Mouse (Mus musculus) lung, postnatal 25 days (tissue): ENCODE results near the gene Wfdc13.

ENCODE experiments used
- DNase-seq: peaks from one replicate; pipeline ENCODE4 v3.0.0; 2022; ENCODE audit warnings: low spot score

Gene Wfdc13

DNA sequence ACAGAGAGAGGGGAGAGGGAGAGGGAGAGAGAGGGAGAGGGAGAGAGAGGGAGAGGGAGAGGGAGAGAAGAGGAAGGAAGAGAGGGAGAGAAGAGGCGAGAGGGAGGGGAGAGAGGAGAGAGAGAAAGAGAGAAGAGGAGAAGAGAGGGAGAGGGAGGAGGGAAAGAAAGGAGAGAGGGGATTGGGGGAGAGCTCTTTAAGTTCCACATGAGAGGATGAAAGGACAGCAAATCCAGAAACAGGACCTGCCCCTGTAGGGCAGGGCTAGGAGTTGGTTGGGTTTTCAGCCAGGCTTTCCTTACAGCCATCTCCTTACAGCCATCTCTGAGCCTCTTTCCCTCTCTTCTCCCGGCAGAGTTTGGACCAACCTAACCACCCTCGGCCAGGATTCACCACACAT lies at the start of gene Wfdc13:
Wfdc13 (plus strand) TSS at position 301 of the 400 bp plus-strand sequence.
- DNase-seq, result no peak

DNA sequence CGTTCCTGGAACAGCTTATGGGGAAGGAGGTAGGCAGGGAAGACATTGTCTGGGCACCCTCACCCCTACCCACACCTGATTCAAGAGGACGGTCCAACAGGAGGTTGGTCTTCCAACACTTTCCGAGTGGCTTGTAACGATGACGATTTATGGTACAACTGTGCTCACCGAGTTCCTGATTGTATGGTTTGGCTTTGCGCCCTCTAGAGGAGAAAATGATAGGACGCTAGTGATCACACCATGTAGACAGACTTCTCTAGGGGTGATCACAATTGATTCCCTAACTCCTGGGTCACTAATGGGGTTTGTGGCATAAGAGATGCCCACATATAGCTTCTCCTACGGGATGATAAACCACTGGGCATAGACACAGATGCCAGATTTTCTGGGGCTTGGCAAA lies 49.6 kb upstream of the Wfdc13 start:
- DNase-seq, result no peak

DNA sequence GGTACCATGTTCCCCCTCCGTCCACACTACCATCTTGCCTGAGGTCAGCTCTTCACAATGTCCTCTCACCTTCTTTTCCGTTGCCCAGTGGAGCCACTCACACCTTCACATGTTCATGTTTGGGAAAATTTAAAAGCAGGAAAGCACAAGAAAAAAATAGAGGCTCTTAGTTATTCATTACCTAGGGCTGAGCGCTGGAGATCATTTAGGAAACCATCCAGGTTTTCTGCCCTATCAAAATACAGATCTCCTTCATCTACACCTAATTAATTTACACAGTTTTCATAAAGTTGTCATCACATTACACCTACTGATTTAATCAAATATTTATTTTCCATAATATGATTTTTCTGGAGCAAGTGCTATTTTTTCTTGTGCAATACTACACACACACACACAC lies 46.2 kb upstream of the Wfdc13 start, which contains the start of gene Wfdc16:
Wfdc16 (minus strand) TSS at position 101 of the 400 bp plus-strand sequence.
- DNase-seq, result no peak

DNA sequence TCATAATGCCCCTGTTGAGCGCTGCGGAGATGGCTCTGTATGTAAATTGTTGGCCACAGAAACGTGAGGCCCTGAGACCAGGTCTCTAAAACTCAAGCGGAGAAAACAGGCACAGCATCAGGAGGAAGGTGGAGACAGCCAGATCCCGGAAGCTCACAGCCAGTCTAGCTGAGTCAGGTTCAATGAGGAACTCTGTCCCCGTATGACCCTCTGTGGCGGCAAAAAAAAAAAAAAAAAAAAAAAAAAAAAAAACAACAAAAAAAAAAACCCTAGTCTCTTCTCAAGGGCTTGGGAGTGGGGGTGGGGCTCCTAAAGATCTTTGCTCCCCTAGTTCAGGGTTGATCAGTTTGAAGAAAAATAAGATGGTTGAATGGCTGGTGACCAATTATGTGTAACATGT lies 43.8 kb upstream of the Wfdc13 start:
- DNase-seq, result peak; percentile 28

DNA sequence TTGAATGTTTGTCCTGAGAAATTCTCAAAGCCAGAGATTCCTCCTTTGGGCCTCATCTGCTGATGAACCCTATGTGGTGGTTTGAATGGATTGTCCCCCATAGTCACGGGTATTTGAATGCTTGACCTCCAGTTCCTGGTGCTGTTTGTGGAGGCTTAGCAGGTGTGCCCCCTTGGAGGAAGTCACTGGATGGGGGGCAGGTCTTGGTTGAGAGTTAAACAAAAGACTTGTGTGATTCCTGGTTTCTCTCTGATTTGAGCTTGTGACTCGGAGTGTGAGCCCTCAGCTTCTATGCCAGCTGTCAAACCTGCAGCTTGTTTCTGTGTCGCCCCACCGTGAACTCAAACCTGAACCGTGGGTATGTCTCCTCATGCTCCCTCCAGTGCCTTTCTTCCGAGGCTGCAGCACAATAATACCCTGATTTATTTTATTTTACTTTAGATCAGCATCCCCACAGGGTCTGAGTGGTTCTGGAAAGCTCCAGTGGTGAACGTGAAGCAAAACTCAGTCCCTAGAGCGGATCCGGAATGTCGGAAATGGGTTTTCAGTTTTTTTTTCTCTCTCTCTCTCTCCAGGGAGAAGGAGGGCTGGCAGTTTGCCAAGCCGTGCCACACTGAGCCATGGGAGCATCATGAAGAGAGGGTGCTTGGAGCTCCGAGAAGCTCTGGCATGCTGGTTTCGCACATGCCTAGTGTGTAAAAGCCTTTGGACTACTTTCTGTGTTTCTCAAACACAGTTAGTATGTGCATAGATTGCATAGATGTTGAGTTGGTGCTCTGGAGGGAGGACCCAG lies 42.8 kb upstream of the Wfdc13 start:
- DNase-seq, result no peak

DNA sequence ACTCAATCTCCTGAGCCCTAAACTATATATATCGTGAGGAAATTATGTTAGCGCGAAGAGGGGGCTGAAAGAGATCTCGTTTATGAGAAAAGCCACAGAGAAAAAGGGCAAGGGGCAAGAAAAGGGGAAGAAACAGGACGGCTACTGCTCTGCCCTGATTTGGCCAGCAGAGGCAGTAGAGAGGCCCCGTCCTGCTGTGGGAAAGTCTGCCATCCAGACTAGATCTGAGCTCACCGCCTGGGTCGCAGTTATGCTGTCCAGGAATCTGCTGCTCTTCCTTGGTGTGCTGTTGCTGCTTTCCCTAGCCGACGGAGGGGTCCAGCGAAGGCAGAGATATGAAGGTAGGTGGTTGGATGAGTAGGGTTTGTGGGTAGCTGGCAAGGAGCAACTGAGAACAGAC lies 29.0 kb upstream of the Wfdc13 start, which contains the start of gene Wfdc10:
Wfdc10 (plus strand) TSS at position 189 of the 400 bp plus-strand sequence.
- DNase-seq, result peak; percentile 46

DNA sequence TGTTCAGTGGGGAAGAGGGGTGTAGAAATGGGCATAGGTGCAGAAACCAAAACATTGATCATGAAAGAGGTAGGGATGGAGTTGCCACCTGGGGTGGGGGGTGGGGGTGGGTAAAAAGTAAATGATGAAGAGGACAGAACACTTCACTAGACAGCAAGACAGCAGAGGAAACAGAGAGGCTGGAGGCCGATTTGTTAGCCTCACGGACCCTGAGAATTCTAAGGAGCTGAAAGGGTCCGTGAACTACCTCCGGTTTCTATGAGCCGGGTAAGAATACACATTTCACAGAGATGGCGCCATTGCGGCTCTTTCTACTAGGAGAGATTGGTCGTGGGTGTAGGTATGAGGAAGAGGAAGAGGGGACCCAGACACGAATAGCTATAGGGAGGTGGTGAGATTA lies 28.4 kb upstream of the Wfdc13 start, which contains the start of gene Wfdc9:
Wfdc9 (minus strand) TSS at position 101 of the 400 bp plus-strand sequence.
- DNase-seq, result no peak

DNA sequence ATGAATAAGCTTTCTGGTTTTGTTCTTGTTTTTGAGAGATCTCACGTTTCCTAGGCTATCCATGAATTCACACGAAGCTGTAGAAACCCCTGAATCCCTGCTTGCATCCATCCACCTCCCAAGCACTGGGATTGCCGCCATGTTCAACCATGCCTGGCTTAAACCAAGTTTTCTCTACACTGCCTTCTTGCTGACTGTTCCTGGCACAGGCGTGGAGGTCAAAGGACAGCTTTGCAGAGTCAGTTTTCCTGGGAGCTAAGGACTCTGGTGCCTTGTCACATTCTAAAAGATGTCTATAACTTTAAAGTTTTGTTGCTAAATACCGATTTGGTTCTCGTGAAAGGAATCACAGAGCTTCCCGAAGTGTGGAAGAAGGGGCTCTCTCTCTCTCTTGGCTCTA lies 20.1 kb upstream of the Wfdc13 start:
- no peak for DNase-seq

DNA sequence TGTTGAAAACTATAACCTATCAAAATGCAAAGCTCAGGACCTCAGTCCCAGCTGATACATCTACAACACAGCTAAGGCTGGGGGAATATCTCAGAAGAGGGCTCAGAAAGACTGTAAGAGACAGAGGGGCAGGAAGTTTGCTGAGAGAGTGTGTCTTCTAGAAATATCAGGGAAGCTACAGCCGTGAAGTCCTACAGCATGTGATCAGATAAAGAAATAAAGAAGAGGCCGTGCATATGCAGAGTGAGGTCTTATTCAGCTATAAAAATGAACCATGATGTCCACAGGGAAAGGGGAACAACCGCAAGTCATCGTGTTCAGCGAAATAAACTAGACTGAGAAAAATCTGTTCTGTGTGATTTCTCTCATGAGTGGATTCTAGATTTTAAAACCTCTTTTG lies 14.6 kb upstream of the Wfdc13 start:
- no peak for DNase-seq

DNA sequence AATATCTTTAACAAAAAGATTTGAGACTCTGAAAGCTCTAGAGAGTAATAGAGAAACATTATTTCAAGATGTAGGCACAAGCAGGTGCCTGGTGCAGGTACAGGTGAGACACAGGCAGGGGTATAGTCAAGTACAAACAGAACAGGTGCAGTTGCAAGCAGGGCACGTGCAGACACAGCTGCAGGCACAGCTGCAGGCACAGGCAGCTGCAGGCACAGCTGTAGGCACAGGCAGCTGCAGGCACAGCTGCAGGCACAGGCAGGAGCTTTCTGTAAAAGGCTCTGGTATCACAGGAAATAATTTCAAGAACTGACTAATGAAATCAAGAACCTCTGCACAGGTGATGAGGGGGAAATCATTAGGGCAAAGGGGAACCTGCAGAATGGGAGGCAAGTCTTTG lies 14.0 kb upstream of the Wfdc13 start:
- DNase-seq, result no peak

DNA sequence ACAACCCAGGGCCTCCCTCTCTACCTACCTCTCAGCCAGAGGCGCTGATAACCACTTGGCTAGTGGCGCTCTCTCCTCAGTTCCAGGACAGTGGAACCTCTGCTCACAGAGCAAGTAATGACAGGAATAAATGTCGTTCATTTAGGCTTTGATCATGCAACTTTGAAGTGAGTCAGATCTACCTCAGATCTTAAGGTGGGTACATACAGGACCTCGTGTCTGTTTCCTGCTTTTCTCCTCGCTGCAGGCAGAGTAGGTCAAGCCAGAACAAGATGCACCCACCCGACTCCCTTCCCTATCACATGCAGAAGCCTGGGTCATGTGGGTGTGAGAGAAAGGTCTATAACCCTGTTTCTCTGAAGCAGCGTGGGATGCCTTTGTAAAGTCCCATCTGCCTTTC lies 10.9 kb upstream of the Wfdc13 start, which contains the start of gene Wfdc11:
Wfdc11 (minus strand) TSS at position 101 of the 400 bp plus-strand sequence.
- DNase-seq, result no peak

DNA sequence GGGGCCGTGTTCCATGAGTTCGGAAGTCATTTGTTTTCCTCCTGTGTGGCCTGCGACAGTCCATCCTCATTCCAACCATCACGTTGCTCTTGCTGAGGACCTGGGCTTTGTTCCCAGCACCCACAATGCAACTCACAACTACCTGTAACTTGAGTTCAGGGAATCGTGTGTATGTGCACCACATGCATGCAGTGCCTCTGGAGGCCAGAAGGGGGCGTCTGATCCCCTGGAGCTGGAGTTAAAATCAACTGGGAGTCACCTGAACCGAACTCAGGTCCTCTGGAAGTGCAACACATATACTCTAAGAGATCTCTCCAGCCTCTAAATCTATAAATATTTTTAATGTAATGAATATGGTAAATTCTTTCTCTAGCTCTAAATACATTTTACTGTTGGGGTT lies 8.8 kb upstream of the Wfdc13 start:
- DNase-seq, result no peak

DNA sequence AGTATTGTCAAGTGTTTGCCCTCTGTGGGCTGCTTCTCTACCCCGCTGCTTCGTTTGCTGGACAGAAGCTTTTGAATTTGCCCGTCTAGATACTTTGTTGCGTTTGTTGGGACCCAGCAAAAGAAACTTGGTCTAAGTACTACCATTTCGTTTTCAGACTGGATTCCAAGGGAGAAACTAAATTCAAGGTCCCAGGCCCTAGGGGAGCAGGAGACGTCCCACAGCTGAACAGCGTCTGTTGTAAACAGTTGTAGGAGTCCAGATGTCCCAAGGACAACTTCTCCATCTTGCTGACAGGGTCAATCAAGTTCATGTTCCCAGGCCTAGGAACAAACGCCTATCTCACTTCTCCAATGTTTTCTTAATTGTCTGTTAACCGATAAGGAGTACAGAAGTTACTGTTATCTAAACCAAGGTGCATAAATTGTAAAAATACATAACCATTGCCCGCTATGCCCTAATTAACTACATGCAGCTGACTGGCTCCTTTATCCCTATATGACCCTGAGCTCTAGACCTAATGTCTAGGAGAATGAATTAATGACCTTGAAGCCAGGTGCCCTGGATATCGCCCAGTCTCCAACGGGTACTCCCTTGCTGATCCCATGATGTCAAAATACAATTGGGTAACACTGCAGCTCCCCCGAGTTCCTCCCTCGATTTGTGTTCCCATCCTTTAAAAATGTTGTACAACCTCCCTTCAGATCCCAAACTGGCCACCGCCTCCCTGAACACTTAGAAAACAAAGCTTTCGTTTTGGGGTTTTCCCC lies 7.8 kb upstream of the Wfdc13 start:
- peak; percentile 14 for DNase-seq

DNA sequence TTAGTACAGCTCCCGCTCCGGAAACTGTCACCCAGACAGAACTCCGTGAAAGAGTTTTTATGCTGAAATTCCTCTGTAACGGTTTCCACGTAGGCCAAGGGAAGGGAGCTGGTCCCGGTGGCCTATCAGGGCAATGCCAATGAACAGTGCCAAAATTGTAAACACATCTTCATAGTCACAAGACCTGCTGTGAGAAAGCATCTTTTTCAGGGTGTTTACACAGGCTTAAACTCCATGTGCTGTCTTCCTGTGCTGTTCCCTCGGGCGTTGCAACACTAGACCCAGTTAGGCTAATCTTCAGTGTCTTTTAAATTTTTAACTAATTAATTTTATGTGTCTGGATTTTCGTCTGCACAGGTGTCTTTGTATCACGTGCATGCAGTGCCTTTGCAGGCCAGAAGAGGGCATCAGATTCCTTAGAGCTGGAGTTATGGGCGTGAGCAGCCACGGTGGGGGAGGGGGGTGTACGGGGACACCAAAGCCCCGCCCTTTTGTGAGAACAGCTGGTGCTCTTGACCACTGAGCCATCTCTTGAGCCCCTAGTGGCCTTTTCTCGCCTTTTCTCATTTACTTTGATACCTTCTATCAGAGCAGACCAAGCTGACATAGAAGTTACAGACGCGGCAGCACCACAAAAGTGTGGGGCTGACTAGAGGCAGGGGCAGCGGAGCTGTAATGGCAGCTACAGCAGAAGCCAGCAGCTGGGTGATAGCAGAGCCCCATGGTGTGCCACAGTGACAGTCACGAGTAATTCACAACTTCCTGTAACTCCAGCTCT lies 5.9 kb upstream of the Wfdc13 start:
- DNase-seq, result peak; percentile 81

DNA sequence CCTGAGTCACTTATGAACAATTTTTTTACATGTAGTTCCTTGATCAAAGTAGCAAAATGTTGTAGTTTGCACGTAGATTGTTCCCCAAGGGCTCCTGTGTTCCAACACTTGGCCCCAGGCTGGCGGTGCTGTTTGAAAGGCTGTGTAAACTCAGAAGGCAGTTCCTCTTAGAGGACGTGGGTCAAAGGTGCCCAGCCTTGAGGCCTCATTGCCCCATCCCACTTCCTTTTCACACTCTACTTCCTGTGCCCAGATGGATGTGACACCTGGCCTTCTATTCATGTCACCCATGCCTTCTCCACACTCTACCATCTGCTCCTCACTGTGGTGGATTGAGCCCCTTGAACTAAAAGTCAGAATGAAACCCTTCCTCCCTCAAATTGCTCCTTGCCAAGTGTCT lies 5.0 kb upstream of the Wfdc13 start:
- peak; percentile 51 for DNase-seq

DNA sequence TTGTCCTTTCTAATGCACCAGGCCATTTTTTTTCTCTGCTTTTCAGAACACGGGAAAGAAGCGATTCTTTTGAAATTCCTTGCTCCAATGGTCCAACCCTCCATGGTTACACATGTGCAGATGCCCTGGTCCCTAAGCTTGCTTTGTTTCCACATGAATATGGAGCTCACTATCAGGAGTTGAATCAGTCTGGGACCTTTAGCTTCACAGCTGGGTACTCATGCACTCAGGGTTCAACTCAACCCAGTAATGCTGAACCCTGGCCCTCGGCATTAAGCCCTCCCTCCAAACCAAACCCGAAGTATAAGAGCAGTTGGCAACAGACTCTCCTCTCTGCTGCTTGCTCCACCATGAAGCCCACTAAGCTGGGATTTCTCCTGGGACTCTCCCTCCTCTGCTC lies 13.3 kb downstream of the Wfdc13 start, which contains the start of gene Spint4:
Spint4 (plus strand) TSS at position 301 of the 400 bp plus-strand sequence.
- no peak for DNase-seq

DNA sequence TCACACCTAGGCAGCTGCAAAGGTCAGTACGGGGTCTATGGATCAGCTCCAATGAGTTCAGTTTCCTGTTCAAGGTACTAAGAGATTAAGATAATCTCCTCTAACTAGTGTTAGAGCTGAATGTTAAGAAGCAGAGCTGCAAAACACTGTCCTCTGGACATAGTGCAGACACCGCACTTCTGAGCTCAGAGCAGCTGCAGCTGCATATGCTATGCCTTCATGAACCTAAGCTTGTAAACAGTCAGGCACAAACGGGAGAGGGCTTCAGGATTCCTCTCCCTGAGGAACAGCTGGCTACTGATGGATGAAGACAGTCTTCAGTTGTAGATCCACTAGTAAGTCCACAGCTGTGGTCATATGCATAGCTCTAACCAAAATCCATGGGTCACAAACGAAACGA lies 16.1 kb downstream of the Wfdc13 start:
- DNase-seq, result no peak

DNA sequence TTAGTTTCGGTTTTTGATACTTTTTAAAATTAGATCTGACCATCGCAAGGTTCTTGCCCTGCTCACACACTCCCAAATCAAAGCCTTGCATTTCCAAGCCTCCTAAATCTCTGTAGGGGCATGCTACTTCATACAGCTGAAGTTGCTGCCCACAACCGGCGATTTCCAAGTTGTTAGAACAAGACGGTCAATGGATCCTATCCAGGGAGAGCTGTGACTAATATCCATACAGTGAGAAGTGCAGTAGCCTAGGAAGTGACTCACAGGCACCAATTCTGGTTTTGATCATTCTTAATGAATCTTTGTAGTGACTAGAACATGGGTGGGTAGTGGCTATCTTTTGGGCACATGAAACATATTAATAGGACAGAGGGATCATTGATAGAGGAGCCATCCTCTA lies 16.9 kb downstream of the Wfdc13 start:
- no peak for DNase-seq

DNA sequence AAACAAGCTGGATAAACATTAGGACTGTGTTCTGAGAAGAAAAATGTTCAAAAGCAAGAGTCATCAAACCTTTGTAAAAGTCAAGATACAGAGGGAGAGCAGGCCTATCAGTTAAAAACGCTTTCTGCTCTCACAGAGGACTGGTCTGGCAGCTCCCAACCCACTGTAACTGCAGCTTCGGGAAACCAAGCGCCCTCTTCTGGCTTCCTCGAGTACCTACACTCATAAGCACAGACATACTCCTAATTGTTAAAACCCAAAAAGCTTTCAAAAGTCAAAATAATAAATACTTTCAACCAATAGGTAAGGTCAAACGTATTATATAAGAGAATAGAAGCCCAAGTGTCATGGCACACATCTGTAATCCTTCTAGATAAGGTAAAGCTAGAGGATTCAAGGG lies 19.3 kb downstream of the Wfdc13 start:
- no peak for DNase-seq

DNA sequence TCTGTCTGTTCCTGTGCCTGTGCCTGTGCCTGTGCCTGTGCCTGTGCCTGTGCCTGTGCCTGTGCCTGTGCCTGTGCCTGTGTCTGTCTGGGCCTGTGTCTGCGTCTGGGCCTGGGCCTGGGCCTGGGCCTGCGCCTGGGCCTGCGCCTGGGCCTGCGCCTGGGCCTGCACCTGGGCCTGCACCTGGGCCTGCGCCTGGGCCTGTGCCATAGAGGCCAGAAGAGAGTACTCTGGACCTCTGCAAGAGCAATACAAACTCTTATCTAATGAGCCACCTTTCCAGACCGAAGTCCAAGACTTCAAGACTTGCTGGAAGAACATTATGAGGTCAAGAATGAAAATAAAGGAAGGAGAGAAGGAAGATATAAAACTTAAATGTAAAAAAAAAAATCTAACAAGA lies 20.4 kb downstream of the Wfdc13 start:
- DNase-seq, result no peak

DNA sequence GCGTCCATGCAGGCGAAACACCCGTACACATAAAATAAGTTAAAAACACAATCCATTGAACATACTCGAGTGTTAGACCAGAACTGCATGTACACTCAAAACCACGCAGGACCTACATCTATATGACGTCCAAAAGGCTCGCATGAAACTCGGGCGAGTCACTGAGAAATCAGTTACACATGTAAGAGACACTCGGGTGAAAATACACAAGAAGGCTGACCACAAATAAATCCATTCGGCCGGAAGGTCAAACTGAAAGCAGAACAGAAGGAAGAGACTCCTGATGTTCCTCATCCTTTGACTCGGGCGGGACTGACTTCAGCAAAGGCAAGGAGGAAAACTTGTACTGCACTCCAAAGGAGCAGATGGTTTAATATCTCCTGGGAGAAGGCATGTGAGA lies 21.1 kb downstream of the Wfdc13 start:
- no peak for DNase-seq

DNA sequence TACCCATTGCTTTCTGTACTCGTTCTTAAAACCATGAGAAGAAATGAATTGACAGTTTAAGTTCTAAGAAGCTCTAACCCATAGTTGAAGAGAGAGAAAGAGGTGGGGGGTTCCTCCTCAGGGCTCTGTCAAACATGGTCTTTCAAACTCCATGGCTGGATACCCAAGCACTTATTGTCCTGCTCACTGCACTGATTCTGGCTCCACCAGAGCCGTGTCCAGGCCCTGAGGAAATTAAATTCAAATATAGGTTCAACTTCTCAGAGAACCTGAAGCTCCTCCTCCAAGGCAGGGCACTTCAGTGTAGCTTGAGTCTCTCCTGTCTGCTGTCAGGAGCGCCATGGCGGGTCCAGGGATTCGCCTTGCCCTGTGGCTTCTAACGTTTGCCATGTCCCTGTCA lies 30.1 kb downstream of the Wfdc13 start, which contains the start of gene Spint5:
Spint5 (plus strand) TSS at position 301 of the 400 bp plus-strand sequence.
- no peak for DNase-seq
